Mouse (Mus musculus): ENCODE data around the gene Kcnj2.

The Kcnj2 gene

DNA sequence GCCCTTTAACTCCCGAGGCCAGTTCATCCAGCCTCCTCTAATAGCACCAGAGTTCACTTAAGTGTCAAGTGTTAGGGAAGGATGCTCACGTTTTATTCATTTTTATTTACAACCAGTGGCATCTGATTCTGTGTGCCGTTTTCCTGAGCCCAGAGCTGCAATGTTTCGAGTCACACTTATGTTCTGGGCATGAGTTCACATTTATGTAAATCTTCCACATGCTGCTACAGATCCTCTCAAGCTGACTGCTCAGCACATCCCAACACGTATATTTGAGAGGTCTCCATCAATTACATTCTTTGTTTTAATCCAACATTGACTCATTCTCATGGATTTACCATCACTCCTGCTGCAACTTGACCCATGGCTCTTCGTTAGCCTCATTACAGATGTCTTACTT, 25.2 kb downstream of the Kcnj2 start:
- DNase-seq (ENCODE audit: low spot score in 2 of 2): no peak

DNA sequence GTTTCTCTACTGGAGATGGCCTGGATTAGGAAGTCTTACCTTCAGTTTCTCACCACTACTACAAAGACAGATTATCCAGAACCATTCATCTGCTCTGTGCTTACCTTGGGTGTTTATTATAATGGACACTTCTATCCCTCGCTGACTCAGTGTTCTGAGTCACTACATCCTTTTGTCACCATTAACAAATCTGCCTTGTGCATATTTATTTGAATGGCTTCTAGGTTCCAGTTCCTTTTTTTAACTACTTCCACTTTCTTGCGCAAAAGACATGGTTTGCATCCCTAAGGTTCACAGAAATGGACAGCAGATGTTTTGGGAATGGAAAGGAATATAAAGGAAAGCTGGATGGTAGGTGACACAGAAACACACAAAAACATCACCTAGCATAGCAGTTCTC, 27.0 kb downstream of the Kcnj2 start:
- DNase-seq (ENCODE audit: low spot score in 2 of 2): no peak

DNA sequence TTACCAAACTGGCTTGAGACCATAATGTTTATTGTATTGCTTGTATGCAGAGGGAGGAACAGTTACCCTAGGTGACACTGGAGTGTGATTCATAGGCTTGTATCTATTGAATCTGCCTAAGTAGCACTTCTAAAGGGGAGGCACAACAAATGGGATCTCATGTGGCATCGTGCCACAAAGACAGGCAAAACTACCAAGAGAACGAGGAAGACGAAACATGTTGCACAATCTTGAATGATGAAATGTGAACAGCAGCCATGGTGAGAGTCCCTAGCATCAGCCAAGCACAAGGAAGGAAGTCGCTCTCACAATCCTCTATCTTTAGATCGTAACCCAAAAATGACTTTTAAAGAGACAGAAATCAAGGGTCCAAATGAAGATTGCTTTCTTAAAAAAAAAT, 30.6 kb downstream of the Kcnj2 start:
- no peak for DNase-seq (ENCODE audit: low spot score in 2 of 2)

DNA sequence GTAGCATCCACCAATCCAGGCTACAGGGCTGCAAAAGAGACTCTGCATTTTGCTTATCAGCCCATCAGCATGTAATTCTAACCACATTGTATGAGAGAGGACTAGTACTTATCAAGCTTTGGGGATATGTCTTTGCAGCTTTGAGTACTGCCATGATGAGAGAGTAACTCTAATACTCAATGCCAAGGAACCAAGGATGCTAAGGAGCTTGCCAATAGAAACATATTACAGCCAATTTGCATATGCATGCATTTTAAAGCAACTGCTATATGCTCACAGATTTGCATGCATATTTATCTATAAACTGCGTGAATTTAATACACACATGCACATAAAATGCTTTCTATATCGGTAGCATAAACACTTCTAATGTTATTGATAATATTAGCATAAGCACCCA, 34.2 kb downstream of the Kcnj2 start:
- DNase-seq (ENCODE audit: low spot score in 2 of 2): no peak

DNA sequence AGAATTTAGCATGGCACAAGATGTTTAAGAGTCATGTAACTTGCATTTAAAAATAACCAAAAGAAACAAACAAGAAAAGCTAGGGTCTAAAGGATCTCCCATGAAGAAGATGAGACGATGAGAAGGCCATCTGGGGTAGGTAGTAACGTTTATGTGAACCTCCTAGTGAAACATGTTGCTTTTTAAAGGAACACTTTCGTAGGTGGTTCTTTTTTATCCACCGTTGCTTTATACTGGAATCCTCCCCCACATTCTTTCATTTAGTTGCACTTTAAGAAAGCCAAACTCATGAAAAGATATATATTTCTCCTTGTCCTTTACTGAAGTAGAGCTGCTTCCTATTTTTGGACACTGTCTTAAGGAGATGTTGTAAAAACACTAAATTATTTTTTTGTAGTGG, 34.7 kb downstream of the Kcnj2 start:
- DNase-seq (ENCODE audit: low spot score in 2 of 2): no peak

DNA sequence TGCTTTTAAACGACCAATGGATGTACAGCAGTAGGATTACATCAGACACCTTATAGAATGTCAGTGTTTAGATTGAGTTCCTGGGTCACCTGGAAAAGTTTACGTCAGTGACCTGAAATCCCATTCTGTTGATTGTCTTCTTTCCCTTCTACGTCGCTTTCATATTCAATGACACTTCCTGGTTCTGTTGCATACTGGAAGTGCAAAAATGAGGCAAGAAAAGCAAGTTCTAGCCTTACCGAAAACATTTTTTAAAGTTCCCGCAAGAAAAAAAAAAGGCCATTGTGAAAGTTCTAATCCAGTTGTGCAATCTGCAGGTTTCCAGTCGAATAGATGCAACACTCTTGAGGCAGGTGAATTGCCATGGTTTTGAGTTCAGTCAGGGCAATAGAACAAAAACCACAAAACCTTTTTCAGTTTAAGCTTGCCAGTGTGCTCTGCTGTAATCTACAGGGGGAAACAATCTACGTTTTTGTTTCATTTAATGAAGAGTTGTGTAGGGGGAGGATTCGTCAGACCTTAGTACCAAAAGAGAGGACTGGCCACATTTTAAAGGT, 35.7 kb downstream of the Kcnj2 start:
- DNase-seq (ENCODE audit: low spot score in 2 of 2): no peak

DNA sequence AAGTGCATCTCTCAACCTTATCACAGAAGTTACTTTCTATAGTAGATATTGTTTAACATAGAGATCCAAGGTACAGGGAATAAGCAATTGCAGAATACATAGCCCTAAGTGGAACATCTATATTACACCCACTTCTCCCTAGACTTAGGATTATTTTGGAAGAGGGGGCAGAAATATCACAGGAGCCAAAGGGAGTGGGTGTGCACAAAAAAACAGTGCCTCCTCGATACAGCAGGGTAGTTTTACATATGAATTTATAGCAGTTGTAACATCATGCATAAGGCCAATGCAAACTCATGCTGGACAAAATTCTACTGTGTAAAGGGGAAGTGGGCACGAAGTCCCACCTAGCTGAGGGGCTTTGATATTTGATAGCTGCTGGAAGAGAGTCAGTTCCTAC, 38.5 kb downstream of the Kcnj2 start:
- peak; percentile 11 to 43 for DNase-seq (ENCODE audit: low spot score in 2 of 2)

DNA sequence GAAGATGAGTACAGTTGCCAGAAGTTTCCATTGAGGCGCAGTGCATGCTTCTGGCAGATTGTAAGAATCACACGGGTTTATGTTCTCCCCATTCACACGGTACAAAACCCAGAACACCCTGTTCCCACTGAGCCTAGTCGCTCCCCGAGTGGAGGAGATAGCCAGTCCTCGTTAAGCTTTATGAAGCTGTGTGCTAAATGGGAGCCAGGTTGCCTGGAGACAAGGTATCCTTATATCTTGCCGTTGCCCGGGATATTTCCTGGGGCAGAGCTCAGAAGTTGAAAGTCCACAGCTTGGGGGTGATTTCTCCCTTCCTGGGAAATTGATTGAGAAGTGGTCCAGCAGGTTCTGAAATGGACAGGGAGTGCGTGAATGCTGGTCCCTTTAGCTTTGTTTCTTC, 42.2 kb downstream of the Kcnj2 start:
- no peak for DNase-seq (ENCODE audit: low spot score in 2 of 2)

DNA sequence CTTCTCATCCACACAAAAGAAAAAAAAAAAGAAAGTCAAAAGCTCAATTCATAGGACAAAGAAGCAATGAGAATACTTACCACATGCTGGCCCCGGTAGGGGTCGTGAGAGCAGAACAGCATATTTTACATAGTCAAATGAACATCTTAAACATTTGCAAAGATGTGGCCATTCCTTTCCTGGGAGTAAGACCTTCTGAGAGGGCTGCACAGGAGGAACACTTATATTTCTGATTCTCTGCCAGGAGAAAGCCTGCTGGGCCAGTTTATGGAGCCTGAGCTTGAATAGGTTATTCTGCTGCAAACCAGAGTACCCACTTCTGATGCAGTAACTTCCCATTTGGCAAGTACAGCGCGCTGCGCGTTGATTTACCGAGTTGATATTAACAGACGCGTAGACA, 55.5 kb downstream of the Kcnj2 start:
- DNase-seq (ENCODE audit: low spot score in 2 of 2): no peak

DNA sequence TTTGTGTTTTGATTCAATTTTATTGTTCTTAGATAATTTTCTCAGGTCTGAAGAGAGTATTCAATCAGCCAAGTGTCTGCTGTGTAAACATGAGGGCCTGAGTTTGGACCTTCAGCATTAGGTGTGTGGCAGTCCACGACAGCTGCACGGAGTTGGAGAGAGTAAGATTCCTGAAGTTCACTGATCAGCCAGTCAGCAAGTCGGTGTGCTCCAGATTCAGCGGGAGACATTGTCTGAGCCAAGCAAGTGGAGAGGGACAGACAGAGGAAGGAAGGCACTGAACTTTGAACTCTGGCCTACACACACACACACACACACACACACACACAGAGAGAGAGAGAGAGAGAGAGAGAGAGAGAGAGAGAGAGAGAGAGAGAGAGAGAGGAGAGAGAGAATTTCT, 57.4 kb downstream of the Kcnj2 start:
- DNase-seq (ENCODE audit: low spot score in 2 of 2): no peak

DNA sequence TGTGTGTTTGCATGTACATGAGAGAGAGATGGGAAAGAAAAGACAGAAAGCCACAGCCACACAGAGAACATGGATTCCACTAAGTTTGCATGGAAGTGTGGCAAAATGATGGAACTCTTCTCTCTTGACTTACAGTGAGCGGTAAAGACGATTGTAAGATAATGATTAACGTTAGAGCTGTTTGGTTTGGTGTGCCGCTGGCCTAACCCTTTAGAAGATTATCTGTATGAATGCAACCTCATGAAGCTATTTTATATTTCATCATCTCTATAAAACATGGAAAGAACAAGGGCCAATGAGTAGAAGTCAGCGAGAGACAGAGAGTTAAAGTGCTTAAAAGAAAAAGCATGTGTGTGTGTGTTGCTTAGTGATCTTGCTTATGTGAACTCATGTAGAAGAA, 60.0 kb downstream of the Kcnj2 start:
- DNase-seq (ENCODE audit: low spot score in 2 of 2): no peak
